Mouse (Mus musculus) megakaryocyte-erythroid progenitor cell, adult 5-6 weeks (primary cell): ENCODE results near the gene 4430402I18Rik. TPM values are rescaled to one million over a fixed set of nuclear protein-coding genes. Genes with fewer than 3 reads are reported as not detected.

Experiments
- ATAC-seq: replicated peaks from 2 replicates; pipeline ENCODE4 v1.8.0; 2016; ENCODE audit warnings: mild to moderate bottlenecking, inconsistent platforms; ENCODE audit not compliant: severe bottlenecking, poor library complexity, low FRiP score, low TSS enrichment
- total RNA-seq, 2 experiments: library from RNA; stranded (forward) in 1 of 2; stranded (reverse) in 1 of 2; fragments of 200-1000, 215-1000 nt in 1 of 2; fragments of >200 nt in 1 of 2; fragmentation: Nextera tagmentation in 1 of 2; gene quantifications; 2 replicates each; pipeline ENCODE4 v1.2.3; 2014 to 2017

4430402I18Rik gene
- total RNA-seq, 2 experiments from 2014 or later: not detected

DNA sequence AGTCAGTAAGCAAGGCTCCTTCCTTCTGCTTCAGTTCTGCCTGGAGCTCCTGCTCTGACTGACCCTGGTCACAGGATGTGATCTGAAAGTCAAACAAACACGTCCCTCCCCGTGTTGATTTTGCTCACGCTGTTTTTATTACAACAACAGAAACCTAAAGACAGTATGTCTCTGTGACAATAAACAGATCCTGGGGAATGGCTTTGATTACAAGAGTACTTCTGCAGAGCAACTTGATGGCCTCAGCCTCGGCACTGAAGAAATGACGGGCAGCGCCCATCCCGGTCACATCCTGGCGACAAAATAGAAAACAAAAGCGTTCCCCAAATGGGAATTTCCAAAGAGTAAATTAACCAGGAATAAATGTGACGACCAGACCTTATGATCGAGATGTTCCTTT is 2.7 kb upstream of the 4430402I18Rik start:
- no peak for ATAC-seq

DNA sequence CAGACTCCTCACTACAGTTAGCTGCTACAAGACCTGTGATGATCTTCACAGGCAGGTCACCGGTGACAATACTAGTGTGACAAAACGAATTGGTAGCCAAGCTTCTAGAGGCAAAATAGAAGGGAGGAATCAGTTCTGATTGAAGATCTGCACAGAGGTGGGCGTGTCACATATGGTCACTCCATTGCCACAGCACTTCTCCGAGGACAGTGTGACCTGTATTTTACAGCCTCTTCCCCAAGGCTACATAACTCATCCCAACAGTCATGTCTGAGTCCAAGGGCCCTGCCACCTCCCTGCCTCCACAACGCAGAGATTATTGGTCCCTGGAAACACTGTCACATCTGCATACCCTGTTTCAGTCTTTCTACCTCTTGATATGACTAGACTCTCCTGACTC is 1.6 kb upstream of the 4430402I18Rik start:
- ATAC-seq: no peak

DNA sequence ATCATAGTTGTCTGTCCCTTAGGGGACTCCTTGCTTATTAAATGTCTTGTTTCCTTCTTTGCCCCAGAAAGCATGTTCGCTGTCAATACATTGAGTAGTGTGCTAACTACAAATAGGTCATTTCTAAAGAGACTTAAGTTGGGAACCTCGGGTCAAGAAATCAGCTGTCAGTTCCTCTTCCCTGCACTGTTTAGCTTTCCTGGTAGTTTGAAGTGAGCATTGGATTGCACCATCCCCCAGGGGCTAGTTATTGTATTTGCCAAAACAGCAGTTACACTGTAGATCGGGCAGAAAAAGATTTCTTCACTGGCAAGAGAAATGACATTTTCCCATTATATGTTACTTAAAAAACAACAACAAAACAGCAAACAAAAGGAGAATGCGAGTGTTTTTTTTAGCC is 578 bp upstream of the 4430402I18Rik start:
- no peak for ATAC-seq

GRCm38 (mm10) chr19:28964552-28964903 is 3.1 kb downstream of the 4430402I18Rik start:
- no peak for ATAC-seq

DNA sequence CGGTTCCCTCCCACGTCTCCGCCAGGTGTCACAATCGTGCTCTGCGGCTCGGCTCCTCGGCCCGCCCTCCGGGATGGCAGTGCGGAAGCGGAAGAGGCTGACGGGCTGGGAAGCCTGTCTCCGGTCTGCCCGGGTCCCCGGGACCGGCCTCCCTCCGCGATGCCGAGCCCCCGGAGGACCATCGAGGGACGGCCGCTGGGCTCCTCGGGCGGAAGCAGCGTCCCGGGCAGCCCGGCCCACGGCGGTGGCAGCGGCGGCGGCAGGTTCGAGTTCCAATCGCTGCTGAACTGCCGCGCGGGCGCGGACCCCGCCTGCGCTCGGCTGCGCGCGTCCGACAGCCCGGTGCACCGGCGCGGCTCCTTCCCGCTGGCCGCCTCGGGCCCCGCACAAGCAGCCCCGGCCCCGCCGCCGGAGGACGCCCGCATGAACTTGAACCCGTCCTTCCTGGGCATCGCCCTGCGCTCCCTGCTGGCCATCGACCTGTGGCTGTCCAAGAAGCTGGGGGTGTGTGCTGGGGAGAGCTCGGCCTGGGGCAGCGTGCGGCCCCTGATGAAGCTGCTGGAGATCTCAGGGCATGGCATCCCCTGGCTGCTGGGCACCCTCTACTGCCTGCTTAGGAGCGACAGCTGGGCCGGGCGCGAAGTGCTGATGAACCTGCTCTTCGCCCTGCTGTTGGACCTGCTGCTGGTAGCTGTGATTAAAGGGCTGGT is 3.6 kb downstream of the 4430402I18Rik start, which contains the start of gene Plpp6:
Gene Plpp6, plus strand, starts transcription at position 112 of the 710 bp plus-strand sequence.
- peak; percentile 82 for ATAC-seq

DNA sequence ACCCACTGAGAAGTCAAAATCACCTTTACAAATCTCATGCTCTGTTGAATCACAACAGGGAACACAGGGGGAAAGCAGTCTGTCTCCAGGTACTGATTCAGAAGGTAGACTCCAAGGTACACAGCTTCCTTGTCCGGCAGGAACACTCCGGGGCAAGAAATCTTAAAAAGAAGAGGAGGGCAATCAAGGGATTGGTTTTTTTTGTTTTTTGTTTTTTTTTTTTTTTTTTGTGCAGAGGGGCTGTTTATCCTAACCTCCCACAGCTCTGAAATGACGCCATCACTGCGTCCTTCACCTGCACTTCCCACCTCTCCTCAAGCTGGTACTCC is 4.1 kb downstream of the 4430402I18Rik start:
- ATAC-seq: no peak

DNA sequence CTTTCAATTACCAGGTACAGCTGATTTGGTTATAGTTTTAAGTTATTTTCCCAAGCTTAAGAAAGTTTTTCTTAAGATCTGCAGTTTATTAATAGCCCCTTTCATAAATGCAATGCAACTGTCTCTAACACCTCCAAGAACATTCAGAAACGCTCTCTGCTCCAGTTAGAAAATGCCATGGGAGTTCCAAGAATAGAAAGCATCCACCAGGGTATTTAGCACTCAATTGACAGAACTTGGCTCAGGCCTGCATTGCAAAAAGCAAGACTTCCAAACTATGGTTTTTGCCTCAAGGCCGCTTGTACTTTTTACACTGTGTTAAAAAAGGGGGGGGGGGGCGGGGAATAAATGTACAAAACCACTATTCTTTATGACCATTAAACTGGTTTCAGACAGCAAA is 4.5 kb downstream of the 4430402I18Rik start:
- ATAC-seq: no peak

DNA sequence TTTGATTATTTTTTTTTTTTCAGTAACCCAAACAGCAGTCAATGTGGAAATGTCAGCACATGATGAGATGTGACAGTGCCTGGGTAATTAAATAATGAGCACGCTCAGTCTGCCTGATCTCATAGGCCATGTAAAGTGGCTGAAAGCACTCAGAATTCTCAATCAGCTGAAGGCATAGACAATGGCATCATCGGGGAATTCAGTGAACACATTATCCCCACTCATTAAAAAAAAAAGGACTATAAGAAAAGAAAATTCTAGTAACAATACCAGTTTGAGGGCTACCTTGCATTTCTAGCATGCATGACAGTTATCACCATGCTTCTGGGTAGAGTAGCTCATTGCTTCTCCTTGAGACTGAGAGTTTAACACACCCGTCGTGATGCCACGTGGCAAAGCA is 16.3 kb downstream of the 4430402I18Rik start:
- ATAC-seq: no peak

GRCm38 (mm10) chr19:28947311-28947710 is 20.3 kb downstream of the 4430402I18Rik start:
- no peak for ATAC-seq

DNA sequence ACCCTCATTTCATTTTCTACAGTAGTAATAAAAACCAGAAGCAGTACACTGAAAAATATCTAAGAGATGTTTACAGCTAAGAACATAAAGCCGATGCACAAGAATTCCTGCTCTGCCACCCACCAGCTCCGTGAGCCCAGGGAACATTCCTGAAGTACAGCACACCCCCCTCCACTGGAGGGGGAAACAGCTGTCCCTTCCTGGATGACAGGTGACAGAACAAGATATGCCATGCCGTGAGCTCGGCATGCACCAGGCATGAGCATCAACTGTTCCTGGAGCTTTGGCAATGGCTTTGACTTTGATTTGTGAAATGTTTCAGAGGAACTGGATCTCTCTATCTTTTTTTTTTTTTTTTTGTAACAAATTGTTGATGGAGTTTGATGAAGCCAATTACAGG is 20.8 kb downstream of the 4430402I18Rik start:
- ATAC-seq: no peak

- no peak for ATAC-seq
Measured at GRCm38 (mm10) chr19:28941271-28941670, 26.3 kb downstream of the 4430402I18Rik start.

GRCm38 (mm10) chr19:28940135-28940874 is 27.3 kb downstream of the 4430402I18Rik start:
- ATAC-seq: no peak

GRCm38 (mm10) chr19:28934897-28935296 is 32.7 kb downstream of the 4430402I18Rik start:
- no peak for ATAC-seq

- no peak for ATAC-seq
Measured at GRCm38 (mm10) chr19:28929034-28929433, 38.6 kb downstream of the 4430402I18Rik start.

DNA sequence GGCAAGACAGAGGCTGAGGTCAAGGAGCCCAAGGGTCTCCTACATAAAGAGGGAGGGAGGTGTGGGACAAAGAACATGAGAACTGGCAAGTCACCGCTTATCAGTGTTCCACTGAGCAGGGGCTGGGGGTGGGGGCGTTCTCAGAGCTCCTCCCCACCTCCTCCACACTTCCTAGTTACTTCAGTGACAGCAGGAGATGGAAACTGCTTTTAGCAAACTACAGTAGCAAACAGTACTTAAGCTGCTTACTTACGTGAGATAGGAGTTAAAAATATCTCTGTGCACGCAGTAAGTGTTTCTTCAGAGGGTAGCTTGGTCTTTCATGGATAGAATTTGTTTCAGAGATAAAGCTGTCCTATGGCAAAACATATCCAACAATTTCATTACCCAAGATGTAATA is 40.2 kb downstream of the 4430402I18Rik start:
- ATAC-seq: no peak

- ATAC-seq: no peak
Measured at GRCm38 (mm10) chr19:28926366-28926765, 41.2 kb downstream of the 4430402I18Rik start.

- no peak for ATAC-seq
Measured at GRCm38 (mm10) chr19:28917839-28918238, 49.8 kb downstream of the 4430402I18Rik start.

DNA sequence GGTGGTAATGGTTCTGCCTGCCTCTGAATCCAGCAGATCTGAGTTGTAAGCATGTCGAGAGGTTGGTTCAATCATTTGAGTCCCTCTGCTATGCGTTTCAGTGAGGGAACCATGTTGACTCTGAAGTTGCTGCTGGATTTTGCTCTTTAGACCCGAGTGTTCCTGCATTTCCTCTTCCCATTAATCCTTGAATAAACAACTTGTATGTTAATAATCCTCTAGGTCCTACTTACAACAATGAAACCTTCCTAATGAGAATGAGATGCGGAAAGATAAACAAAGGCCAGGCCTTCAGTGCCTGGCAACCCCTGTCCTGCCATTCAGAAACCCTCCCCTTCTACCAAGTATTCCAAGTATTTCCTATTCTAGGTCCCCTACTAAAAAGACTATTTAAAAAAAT is 51.1 kb downstream of the 4430402I18Rik start:
- ATAC-seq: no peak

DNA sequence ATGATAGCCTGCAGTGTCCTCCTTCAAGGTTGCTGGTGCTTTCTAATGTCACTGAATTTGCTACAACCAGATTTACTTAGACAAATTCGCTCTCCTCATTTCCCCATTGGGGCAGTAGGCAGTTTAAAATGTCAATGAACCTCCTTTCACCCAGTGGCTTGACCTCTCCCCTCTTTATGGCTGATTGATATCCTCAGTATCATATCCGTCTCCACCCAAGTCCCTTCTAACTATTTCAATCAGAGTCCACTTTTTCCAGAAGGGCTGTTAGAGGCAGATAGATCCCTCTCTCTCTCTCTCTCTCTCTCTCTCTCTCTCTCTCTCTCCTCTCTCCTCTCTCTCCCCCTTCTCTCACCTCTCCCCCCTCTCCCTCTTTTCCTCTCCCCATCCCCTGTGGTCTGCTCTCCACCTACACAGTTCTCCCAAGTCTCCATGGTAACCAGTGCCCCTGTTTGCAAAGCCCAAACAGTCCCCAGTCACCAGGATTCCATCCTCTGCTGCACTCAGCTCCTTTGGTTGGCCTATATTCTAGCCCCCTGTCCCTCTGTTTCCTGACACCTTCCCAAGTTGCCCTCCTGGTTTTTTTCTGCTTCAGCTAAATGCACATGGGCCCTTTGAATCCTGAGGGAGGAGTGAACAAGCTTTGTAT is 51.9 kb downstream of the 4430402I18Rik start:
- no peak for ATAC-seq

GRCm38 (mm10) chr19:28914598-28914997 is 53.0 kb downstream of the 4430402I18Rik start:
- ATAC-seq: no peak

DNA sequence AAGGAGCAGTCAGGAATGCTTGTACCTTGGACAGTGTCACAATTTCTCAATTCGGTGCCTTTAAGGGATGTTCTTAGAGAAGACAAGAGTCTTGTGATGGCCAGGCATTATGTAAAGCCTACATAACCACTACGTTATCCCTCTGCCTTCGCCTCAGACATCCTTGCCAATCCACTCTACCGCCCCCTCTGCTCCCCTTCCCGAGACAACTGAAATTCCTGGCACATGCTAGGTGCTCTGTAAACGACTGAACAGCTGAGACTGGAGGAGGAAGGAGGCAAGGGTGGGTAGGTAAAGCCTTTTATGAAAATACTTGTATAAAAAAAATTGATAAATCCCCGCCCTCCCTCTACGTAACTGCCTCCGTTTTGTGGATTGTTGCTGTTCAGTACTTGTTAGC is 58.9 kb downstream of the 4430402I18Rik start:
- no peak for ATAC-seq
